Mouse (Mus musculus): ENCODE results near the gene Azin2.
A peak's percentile ranks its signal among the peaks of the same experiment; 100 is the strongest.

The Azin2 gene

DNA sequence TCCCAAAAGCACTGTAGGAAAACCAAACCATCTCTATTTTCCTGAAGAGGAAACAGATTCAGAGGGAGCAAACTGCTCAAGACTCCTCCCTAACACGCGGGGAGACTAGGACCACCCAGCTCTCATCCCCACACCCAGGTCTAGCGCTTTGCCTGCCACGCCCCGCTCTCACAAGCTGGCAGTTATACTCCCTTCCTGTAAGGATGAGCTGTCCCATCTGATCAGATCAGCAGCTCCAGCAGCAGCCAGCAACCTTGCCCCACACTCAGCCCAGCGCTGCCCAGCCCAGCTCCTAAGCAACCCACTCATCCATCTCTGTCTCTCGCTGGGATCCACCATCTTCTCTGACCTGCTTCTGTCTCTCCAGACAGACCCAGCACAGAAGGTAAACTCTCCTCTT, 29.5 kb downstream of the Azin2 start:
- DNase-seq: no peak

DNA sequence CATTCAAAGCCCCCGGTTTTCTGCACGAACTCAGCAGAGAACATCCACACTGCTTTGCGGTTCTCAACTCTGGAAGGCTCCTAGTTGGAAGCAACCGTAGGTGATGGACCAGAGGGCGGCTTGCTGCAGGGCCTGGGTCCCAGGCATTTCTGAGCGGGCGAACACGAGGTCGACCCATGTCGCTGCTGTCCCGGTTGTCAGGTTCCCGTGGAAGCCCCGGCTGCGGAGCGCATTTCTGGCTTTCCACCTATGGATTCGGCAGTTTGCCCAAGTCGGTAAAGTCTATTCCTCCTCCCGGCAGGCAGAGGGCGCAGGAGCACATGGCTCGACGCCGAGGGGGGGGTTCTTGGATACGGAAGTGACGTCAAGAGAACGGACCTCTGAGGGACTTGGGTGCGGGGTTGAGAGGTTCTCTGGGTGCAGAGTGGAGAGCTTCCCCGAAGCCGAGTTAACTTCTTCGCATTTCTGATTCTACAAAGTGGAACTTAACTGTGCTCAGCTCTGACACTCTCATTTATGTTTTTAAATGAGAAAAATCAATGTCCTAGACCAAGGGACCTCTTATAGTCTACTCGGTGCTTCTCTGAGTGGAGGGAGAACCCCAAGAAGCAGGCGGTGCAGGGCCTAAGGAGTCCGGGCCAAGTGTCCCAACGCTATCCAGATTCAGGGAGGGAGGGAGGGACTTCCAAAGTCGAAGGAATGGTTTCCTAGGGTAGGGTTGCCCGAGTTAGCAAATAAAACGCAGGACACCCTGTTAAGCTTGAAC, 37.2 kb downstream of the Azin2 start:
- DNase-seq: peak; percentile 85 to 87

DNA sequence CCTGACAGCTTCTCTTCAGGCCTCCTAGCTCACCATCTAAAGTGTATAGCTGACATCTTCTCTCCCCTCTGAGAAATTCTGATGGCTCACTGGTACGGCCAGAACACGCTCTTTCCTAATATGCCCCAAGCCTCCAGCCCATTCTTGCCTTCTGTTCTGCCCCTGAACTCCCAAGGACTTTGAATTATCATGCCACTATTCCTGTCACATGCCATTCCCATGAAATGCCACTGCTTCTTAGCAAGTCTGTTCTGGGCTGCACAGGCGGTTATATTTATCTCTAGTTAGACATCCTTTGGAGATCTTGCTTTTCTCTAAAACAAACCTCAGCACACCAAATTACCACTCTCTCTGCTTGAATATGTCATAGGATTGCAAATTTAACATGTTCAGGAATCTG, 38.6 kb downstream of the Azin2 start:
- DNase-seq: no peak

DNA sequence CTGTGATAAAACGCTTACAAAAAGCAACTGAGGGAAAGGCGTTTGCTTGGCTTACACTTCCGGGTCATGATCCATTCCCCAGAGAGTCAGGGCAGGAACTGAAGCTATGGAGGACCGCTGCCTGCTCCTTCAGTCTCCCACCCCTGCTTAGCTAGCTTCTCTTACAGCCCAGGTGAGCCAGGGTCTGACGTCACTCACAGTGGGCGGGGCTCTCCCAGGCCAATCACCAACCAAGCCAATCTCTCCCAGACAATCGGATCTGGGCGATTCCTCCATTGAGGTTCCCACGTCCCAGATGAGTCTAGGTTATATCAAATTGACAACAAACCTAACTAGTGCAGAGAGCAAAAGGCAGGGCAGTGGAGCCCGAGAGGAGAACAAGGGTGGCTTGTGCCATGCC, 43.1 kb downstream of the Azin2 start:
- DNase-seq: no peak

- peak; percentile 77 to 84 for DNase-seq
Measured at GRCm38 (mm10) chr4:128918187-128918586, 44.1 kb downstream of the Azin2 start.

DNA sequence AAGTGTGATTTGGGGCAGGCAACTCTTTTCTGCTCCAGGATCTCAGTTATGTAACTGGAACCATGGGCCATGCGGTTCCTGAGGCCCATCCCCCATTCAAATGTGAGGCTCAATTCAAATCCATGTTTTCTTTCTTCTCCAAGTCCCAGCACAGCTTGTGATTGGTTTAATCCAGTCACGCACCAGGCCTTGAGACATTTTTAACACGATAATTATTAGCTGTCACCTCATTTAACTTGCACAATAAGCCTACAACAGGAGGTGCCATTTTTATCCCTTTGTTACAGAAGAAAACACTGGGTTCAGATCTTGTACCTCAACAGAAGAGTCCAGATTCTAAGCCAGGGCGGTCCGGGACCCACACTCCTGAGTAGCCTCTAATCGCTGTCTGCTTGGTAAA, 44.5 kb downstream of the Azin2 start:
- DNase-seq: no peak

GRCm38 (mm10) chr4:128917119-128917518, 45.1 kb downstream of the Azin2 start:
- no peak for DNase-seq

- peak in 1 of 2 experiments; percentile 33 for DNase-seq
Measured at GRCm38 (mm10) chr4:128913794-128914193, 48.4 kb downstream of the Azin2 start.

DNA sequence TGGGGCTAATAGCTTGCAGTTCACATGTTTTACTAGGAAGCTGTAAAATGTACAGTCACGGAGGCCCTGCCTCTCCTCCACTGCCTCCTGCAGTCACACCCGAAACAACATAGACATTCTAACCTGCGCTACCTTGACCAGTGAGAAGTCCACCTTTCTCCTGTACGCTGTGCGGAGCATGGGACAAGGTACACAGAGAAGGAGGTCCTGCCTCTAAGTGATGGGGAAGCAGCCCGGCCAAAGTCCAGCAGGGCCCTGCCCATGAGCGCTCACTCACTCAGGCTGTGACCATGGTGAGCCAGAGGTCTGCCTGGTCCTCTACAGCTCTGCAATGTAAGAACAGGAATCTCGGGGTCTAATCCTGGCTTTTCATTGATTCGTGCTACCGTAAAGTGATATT, 50.2 kb downstream of the Azin2 start:
- no peak for DNase-seq

DNA sequence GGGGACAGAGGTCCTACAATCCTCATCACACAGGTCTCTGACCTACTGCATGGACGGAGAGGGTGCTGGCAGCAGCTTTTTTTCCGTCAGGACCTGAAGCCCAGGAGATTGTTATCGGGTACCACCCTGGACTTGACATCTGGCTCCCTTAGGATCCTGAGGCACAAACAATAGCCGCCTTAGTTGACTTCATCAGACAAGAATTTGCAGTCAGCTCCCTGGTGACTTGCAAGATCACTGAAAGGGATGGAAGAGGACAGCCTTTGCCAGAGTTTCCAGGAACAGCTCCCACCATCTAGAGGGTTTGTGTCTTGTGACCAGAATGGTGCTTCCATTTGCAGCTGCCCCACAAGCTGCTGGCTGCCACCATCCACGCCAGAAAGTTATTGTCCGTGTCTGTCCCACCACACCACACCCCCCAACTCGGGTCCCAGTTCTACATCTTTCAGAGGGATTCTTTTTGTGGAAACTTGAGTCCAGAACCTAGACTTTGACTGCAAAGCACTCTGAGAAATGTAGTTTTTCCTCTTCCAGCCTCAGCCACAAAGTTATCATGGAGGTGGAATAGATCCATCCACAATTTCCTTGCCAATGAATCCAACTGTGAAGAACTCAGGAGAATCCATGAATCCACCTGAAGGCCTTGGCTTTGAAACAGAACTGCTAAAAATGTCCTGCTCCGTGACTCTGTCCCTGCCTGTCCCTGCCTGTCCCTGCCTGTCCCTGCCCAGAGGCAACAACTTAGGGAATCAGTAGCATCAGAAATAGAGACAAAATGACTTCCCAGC, 51.8 kb downstream of the Azin2 start:
- DNase-seq: no peak

DNA sequence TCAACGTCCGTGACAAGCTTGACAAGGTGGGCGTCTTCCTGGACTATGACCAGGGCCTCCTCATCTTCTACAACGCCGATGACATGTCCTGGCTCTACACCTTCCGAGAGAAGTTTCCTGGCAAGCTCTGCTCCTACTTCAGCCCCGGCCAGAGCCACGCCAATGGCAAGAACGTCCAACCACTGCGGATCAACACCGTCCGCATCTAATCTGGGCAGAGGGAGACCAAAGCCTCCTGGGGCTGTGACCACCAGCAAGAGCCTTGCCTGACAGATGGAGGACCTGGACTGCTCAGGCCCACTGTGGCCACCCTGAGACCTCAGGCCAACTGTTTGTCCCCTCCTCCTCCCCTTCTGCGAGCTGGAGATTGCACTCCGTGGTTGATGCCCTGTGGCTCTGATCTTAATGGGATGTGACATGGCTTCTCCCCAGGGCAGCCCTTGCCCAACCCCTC, 52.8 kb downstream of the Azin2 start:
- no peak for DNase-seq

GRCm38 (mm10) chr4:128908586-128909377, 53.5 kb downstream of the Azin2 start:
- DNase-seq: peak; percentile 48 to 69

DNA sequence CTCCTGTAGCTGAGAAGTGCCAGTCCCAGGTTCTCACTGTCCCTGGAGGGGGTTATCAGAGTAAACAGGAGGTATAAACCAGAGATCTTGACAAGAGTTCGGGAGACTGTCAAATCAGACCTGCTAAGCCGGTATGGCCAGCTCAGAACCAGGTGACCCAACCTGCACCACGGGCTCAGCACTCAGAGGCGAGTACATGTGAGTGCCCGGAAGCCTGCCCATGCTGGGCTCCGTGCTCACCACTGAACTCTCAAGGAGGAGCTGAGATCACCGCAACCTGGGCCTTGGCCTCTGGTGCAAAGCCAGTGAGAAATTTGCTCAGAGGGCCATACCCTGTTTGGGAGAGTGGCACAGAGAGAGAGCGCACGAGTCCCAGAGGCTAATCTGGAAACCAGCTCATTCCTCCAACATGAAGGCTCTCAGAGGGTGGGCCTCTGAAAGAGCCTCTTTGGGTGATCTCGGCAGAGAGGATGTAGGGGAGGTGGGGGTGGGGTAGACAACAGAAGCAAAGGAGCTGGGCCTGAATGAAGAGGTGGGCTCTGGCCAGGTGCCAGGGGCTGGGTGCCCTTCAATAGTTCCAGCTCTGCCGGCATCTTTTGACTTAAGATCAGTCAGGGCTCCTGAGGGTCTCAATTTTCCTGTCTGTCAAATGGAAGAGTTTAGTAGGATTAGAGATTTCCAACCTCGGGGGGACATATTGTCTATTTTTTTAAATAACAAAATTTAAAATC, 54.8 kb downstream of the Azin2 start:
- peak; percentile 52 to 85 for DNase-seq

GRCm38 (mm10) chr4:128906757-128907156, 55.5 kb downstream of the Azin2 start:
- no peak for DNase-seq

- DNase-seq: no peak
Measured at GRCm38 (mm10) chr4:128905251-128905650, 57.0 kb downstream of the Azin2 start.

DNA sequence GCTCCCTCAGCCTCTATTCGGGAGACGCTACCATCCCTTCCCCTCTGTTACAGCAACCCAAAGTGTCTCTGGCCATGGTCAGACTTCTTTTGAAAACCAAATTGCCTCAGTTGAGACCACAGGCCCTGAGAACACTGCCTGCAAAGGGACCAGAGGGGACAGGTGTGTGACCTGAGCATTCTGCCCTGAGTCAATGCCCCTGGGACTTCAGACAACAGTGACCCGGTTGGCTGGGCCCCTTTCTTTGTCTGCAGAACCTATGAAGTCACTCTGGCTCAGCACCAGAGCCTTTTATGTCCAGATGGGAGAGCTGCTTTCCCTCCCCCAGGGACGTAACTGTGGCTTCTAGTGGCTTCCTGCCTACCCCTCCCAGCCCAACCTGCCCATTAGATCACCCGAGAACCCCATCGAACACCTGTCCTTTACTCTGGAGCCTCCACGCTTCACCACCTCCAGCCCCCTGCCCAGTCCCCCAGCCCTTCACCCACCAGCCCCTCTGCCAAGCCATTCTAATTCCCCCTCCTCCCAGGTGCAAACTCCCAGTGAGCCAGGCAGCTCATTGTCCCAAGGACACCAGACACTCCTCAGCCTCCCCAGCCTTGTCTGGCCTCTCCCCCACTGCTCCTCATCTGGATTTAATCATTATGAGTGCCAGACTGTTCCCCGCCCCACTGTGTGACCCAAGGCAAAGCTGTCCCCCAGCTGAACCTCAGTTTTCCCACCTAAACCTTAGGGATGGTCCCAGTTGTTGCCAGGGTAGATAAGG, 58.0 kb downstream of the Azin2 start:
- no peak for DNase-seq

GRCm38 (mm10) chr4:128902390-128902789, 59.9 kb downstream of the Azin2 start:
- DNase-seq: no peak

DNA sequence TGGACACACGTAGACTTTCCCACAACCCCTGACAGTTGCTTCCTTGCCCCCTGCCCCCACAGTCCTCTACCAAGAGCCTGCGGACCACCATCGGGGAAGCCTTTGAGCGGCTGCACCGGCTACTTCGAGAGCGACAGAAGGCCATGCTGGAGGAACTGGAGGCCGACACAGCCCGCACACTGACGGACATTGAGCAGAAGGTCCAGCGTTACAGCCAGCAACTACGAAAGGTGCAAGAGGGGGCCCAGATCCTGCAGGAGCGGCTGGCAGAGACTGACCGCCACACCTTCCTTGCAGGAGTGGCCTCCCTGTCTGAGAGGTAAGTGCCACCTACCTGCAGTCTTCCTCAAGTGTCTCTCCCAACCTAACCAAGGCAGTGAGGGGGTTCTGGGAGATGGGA, 61.8 kb downstream of the Azin2 start:
- DNase-seq: no peak

DNA sequence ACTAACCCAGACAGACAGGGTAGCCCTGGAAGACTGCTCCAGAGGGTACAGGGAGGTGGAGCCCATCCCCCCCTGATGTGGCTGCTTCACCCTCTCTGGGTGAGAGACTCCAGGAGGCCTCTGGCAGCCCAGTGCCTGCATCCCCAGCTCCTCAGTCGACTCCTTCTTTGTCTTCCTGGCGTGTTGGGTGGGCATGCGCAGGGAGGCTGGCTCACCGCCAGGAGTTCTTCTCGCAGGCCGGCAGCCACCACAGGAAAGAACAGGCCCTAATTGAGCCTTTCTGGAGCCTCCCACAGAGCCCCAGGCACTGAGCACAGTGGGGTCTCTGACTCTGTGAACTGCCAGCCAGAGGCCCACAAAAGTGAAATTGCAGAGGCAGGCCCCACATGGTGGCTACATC, 62.9 kb downstream of the Azin2 start:
- DNase-seq: peak; percentile 86 to 92

- DNase-seq: peak; percentile 56 to 84
Measured at GRCm38 (mm10) chr4:128897911-128898421, 64.3 kb downstream of the Azin2 start.

DNA sequence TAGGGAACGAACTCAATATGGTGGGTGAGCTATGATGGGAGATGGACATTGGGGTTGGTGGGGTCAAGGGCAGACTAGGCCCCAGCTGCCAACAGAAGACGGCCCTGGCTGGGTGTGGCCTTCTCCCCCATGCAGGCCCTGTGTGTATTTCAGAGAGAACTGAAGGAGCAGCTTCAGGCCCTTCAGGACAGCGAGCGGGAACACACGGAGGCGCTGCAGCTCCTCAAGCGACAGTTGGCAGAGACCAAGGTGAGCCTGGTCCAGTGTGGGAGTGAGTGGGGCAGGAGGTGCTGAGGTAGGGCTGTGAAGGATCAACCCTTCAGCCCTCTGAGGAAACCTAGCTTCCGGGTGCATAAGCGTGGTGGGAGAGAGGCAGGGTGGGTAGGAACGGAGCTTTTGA, 65.6 kb downstream of the Azin2 start:
- no peak for DNase-seq

DNA sequence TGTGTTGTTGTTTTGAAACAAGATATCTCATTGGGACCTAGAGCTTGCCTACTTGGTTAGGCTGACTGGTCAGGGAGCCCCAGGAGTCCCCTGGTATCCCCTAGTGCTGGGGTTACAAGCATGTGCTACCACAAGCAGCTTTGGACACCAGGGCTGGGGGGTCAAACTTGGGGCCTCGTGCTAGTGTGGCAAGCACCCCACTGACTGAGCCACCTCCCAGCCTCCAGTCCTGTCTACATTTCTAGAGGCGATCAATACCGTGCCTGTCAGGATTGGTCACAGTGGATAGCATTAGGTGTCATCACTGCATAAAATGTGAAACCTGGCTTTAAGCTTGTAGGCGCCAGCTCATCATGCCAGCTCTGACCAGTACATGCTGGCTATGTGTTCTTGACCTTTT, 66.4 kb downstream of the Azin2 start:
- no peak for DNase-seq

Measured in lung, postnatal 4 days (tissue).